Mouse (Mus musculus): ENCODE results near the gene Slc7a8.
A peak's percentile ranks its signal among the peaks of the same experiment; 100 is the strongest.

The Slc7a8 gene

DNA sequence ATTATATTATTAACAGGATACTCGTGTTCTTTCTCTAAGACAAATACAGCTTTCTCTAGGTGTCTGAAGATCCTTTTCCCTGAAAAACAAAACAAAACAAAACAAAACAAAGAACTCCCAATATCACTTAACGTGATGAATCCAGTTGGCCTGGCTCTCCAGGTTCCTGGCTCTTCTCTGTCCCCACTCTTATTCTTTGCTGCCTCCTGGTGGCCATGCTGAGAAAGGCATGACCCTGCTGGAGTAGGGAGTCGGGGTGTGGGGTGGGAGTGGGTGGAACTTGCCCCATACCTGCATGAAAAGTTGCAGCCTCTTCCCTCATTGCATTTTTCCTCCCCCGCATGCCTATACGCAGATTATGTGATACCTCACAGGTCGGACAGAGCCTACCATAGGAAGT lies 80.4 kb downstream of the Slc7a8 start:
- peak; percentile 51 for DNase-seq (ENCODE audit: low read depth, low spot score)

DNA sequence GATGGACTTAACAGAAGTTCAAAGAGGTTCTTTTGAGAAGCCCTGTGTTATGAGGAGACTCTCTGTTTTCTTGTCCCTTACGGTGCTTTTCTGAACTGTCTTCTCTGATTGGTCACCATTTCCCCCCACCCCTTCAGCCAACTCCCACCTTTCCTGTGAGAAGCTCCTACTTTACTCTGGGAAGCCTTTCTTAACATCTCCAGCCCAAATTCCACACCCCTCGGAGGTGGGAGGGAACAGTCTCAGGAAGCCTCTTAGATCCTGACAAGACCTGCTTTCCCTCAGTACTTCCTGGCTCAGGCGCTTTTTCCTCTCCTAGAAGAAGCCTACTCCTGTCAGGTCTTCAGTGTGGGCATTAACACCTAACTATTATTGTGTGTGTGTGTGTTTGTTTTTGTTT lies 82.2 kb downstream of the Slc7a8 start:
- DNase-seq (ENCODE audit: low read depth, low spot score): no peak

- no peak for DNase-seq (ENCODE audit: low read depth, low spot score)
Measured at GRCm38 (mm10) chr14:54698733-54699132, 83.0 kb downstream of the Slc7a8 start, which contains the start of gene Gm29776. Gene Gm29776 (minus strand): TSS chr14:54698833.

DNA sequence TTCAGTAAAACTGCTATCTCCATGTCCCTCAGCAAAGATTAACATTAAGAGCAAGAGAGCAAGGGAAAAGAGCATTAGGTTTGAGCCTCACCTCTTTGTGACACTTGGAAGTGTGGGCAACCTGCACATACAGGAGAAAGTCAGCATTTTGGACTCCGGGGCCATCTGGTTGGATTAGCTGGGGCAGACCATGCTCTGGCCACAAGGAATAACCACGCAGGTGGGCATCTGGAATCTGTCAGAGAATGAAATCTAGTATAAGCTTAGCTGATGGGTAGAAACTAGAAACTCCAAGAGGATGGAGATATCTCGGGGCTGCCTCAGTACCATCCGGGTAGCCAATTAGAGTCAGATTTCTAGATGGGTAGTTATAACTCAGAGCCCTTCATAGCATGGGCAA lies 85.0 kb downstream of the Slc7a8 start:
- DNase-seq (ENCODE audit: low read depth, low spot score): no peak

DNA sequence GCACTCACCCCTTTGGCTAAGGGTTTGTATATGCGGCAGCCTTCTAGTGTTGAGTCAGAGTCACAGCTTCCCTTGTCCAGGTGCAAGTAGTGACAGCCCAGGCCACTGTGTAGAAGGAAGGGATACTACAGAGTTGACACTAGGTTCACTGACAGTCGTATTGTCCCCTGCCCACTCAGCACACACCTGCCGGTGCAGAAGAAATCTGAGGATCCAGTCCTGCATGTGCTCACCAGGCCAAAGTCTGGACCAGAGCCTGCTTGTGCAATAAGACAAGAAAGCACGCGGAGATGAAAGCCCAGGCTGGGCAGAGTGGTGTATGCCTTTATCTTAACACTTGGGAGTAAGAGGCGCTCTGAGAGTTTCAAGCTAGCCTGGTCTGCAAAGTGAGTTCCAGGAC lies 86.7 kb downstream of the Slc7a8 start:
- no peak for DNase-seq (ENCODE audit: low read depth, low spot score)

- no peak for DNase-seq (ENCODE audit: low read depth, low spot score)
Measured at GRCm38 (mm10) chr14:54687251-54687650, 94.5 kb downstream of the Slc7a8 start.

DNA sequence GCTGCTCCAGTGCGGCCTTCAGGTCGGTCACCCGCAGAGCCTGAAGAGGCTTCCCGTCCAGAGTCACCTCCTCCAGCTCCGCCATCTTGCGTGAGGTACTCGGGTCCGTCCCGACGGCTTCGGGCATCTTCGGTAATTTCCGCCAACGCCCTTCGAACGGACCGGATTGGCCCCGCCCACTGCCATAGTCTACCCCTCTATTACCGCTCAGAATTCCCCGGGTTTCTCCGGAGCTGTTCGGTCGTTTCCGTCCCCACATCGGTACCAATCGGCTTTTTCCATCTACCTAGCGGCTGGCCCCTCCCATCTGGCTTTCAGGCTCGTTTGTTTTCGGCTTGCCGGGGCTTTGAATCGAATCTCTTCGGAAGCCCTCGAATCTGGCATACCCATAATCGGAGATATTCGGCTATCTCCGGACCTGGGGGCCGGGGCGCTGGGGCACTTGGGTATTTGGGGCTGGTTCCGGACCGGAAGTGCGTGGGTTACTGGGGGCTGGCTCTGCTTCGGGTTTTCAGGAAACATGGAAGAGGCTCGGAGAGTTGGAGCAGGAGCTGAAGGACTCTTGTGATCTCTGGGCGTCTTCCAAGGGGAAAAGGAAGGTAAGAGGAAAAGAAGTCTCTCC lies 95.1 kb downstream of the Slc7a8 start, which contains the start of gene Acin1:
Acin1 (minus strand) TSS at position 410 of the 622 bp plus-strand sequence.
- peak; percentile 98 for DNase-seq (ENCODE audit: low read depth, low spot score)

DNA sequence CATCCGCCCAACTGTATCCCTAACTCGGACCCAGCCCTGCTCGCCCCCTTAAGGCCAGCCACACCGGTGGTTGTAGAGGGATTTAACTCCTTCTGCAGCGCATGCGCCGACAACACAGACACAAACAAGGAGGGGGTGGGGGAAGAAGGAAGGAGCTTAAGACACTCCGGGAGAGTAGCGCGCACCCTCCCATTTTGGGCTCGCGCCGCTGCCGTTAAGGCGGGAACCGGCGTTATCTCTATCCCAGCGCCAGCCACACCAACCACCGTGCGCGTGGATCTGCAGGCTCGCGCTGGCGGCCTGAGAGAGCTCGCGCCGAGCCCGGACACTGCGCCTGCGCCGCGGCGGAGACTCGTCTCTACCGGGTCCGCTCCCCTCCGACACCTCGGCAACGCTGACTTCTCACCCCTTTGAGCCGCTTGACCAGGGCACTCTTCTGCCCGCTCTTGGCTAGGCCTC lies 95.7 kb downstream of the Slc7a8 start, which contains the start of gene 1700123O20Rik:
1700123O20Rik (plus strand) TSS at position 154 of the 459 bp plus-strand sequence.
- DNase-seq (ENCODE audit: low read depth, low spot score): peak; percentile 85

GRCm38 (mm10) chr14:54685471-54685870 lies 96.3 kb downstream of the Slc7a8 start:
- DNase-seq (ENCODE audit: low read depth, low spot score): no peak

DNA sequence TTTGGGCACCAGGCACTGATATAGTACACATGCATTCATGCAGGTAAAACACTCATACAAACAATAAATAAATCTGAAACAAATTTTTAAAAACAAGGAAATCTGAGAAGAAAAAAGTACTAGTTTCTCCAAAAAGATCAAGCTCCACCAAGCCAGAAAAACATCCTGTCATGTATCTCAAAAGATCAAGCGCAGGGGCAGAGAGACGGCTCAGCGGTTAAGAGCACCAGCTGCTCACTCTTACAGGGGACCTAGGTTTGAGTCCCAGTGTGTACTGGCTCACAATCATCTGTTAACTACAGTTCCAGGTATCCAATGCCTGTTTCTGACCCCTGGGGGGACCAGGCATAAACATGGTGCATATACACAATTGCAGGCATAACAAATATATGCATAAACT lies 99.3 kb downstream of the Slc7a8 start:
- DNase-seq (ENCODE audit: low read depth, low spot score): no peak

GRCm38 (mm10) chr14:54678657-54679304 lies 103.0 kb downstream of the Slc7a8 start:
- DNase-seq (ENCODE audit: low read depth, low spot score): no peak

GRCm38 (mm10) chr14:54676290-54676689 lies 105.5 kb downstream of the Slc7a8 start:
- DNase-seq (ENCODE audit: low read depth, low spot score): no peak

DNA sequence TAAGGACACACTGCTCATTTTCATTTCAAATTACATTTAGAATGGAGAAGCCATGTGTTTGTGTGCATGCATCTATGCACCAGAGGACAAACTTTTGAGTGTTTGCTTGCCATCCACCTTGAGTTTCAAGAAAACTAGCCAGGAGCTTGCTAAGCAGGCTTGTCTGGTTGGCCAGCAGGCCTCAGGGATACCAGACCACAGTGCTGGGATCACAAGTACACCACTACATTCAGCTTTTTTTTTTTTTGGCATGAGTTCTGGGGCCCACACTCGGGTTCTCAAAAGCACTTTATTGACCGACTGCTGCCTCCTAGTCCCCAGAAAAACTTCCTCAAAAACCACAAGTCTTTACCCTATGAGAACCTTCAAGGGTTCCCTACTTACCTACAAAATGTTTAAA lies 107.4 kb downstream of the Slc7a8 start:
- no peak for DNase-seq (ENCODE audit: low read depth, low spot score)
